Mouse (Mus musculus) cerebellum, adult 2 months (tissue): Measurements from ENCODE around the gene Rac2.

ENCODE experiments used
- CTCF ChIP-seq: fragments of 200-500 bp; IDR thresholded peaks from 2 replicates; pipeline ENCODE4 v1.5.1; 2011; ENCODE audit warnings: low read depth, mild to moderate bottlenecking, control low read depth, low read length, moderate library complexity, borderline replicate concordance; ENCODE audit not compliant: insufficient read depth
- POLR2A ChIP-seq: fragments of 200-500 bp; IDR thresholded peaks from 2 replicates; pipeline ENCODE4 v1.6.1; 2011; ENCODE audit warnings: low read length, control low read depth, borderline replicate concordance; ENCODE audit not compliant: insufficient read depth

GRCm38 (mm10) chr15:78554545-78555313, 17.9 kb downstream of the Rac2 start:
- TF ChIP-seq POLR2A, result no peak
- peak; percentile 23; the same call in 1 of the 2 replicates for TF ChIP-seq CTCF
